14 mouse cellular contexts compared by ENCODE assay signal in genomic region chrX:145515498-145516158, GRCm38 (mm10). TPM values are rescaled to one million over a fixed set of nuclear protein-coding genes. Genes with fewer than 3 reads are reported as not detected.
DNase-seq lines count a peak whose midpoint lies in the region; ATAC-seq lines count a peak whose summit lies in the region.
"Had no signal": no experiment of that assay in that cellular context is flagged by ENCODE, and none has a peak within 500 bp of the region (broad histone marks: within the 10 kb centered on the region; RNA-seq: fewer than 3 reads in every experiment).

No protein-coding gene starts in this region.

- ATAC-seq in intestine, embryonic 14.5 days (replicated peaks; ENCODE audit: low FRiP score, low TSS enrichment, low read depth): no peak
- no peak for ATAC-seq in intestine, embryonic 16.5 days
- ATAC-seq in stomach, embryonic 14.5 days (ENCODE audit: insufficient number of reproducible peaks, insufficient read depth, low FRiP score, low read depth): no peak
- ATAC-seq: midbrain, embryonic 16.5 days had no signal

- no peaks in the 10 kb centered on the region for H3K27me3 ChIP-seq in intestine, embryonic 14.5 days (replicated peaks; ENCODE audit: control insufficient read depth, insufficient read depth, low read length)
- no peaks in the 10 kb centered on the region for H3K27me3 ChIP-seq in intestine, embryonic 16.5 days (replicated peaks; ENCODE audit: control insufficient read depth, insufficient read depth, low read length)
- H3K27me3 ChIP-seq in stomach, embryonic 14.5 days (ENCODE audit: control insufficient read depth, insufficient read depth, low read length): no peaks in the 10 kb centered on the region
- H3K27me3 ChIP-seq in forebrain, embryonic 10.5 days (ENCODE audit: poor library complexity, severe bottlenecking): peaks cover 25% of the 10 kb centered on the region
- H3K27me3 ChIP-seq: liver, embryonic 13.5 days; neural tube, embryonic 15.5 days had no signal

- H3K27ac ChIP-seq in intestine, embryonic 14.5 days (ENCODE audit: low read depth): peak overlapping the region; percentile 51; the same call in 1 of the 2 replicates
- no peak overlapping the region for H3K27ac ChIP-seq in intestine, embryonic 16.5 days (ENCODE audit: low read length)
- H3K27ac ChIP-seq in stomach, embryonic 14.5 days (ENCODE audit: low read length): peak overlapping the region; percentile 45; the same call in 1 of the 2 replicates
- no peak overlapping the region for H3K27ac ChIP-seq in forebrain, embryonic 10.5 days
- H3K27ac ChIP-seq: liver, embryonic 13.5 days; macrophage; neural tube, embryonic 15.5 days had no signal

- no peaks in the 10 kb centered on the region for H3K4me1 ChIP-seq in intestine, embryonic 14.5 days (replicated peaks; ENCODE audit: control insufficient read depth, insufficient read depth, low read length)
- no peaks in the 10 kb centered on the region for H3K4me1 ChIP-seq in intestine, embryonic 16.5 days (ENCODE audit: control insufficient read depth, insufficient read depth, low read length)
- 0 out of 2 replicates have a peak, but pooled peaks cover 3% of the 10 kb centered on the region for H3K4me1 ChIP-seq in stomach, embryonic 14.5 days (ENCODE audit: control insufficient read depth, insufficient read depth, low read length)
- peaks cover 5% of the 10 kb centered on the region; the same call in 1 of the 2 replicates for H3K4me1 ChIP-seq in forebrain, embryonic 10.5 days
- H3K4me1 ChIP-seq: liver, embryonic 13.5 days; neural tube, embryonic 15.5 days had no signal

- H3K9ac ChIP-seq in intestine, embryonic 14.5 days (ENCODE audit: low read length): no peak overlapping the region
- no peak overlapping the region for H3K9ac ChIP-seq in intestine, embryonic 16.5 days (ENCODE audit: low read depth, low read length)
- no peak overlapping the region for H3K9ac ChIP-seq in stomach, embryonic 14.5 days (replicated peaks; ENCODE audit: low read depth, low read length)
- H3K9ac ChIP-seq: liver, embryonic 13.5 days; neural tube, embryonic 15.5 days had no signal

- H3K36me3 ChIP-seq in intestine, embryonic 14.5 days (ENCODE audit: control insufficient read depth, insufficient read depth, low read length): no peaks in the 10 kb centered on the region
- H3K36me3 ChIP-seq in intestine, embryonic 16.5 days (ENCODE audit: control insufficient read depth, insufficient read depth, low read length): no peaks in the 10 kb centered on the region
- no peaks in the 10 kb centered on the region for H3K36me3 ChIP-seq in stomach, embryonic 14.5 days (ENCODE audit: control insufficient read depth, insufficient read depth, low read length)
- no peaks in the 10 kb centered on the region for H3K36me3 ChIP-seq in forebrain, embryonic 10.5 days (replicated peaks)
- H3K36me3 ChIP-seq: liver, embryonic 13.5 days; neural tube, embryonic 15.5 days had no signal

- H3K9me3 ChIP-seq in intestine, embryonic 14.5 days (ENCODE audit: control insufficient read depth, low read length): no peaks in the 10 kb centered on the region
- H3K9me3 ChIP-seq in intestine, embryonic 16.5 days (ENCODE audit: control insufficient read depth, low read length): no peaks in the 10 kb centered on the region
- no peaks in the 10 kb centered on the region for H3K9me3 ChIP-seq in stomach, embryonic 14.5 days (ENCODE audit: control insufficient read depth, low read depth, low read length)
- H3K9me3 ChIP-seq in forebrain, embryonic 10.5 days: no peaks in the 10 kb centered on the region
- H3K9me3 ChIP-seq: liver, embryonic 13.5 days; neural tube, embryonic 15.5 days had no signal

- DNase-seq in adrenal gland, adult (ENCODE audit: inconsistent age in 2 of 2, low spot score in 1 of 2): peak; percentile 13 to 33
- DNase-seq in adrenal gland, adult 2 months: no peak
- DNase-seq in intestine, embryonic 14.5 days (ENCODE audit: low spot score): no peak
- DNase-seq in heart, postnatal 4 days: peak; percentile 14
- DNase-seq in right cerebral cortex, postnatal 10 days (ENCODE audit: low spot score in 2 of 2): no peak
- no peak for DNase-seq in forebrain, embryonic 10.5 days (ENCODE audit: extremely low spot score, low spot score)
- DNase-seq: gastrocnemius, postnatal 14 days; liver, embryonic 13.5 days; right cerebral cortex, postnatal 4 days had no signal

- no peak overlapping the region for H3K4me3 ChIP-seq in intestine, embryonic 14.5 days (ENCODE audit: low read depth, low read length)
- H3K4me3 ChIP-seq in intestine, embryonic 16.5 days (ENCODE audit: low read length): no peak overlapping the region
- H3K4me3 ChIP-seq in stomach, embryonic 14.5 days (ENCODE audit: low read depth, low read length): no peak overlapping the region
- no peak overlapping the region for H3K4me3 ChIP-seq in forebrain, embryonic 10.5 days
- H3K4me3 ChIP-seq: liver, embryonic 13.5 days; neural tube, embryonic 15.5 days had no signal

- peak overlapping the region; percentile 6; the same call in 1 of the 2 replicates for H3K4me2 ChIP-seq in intestine, embryonic 14.5 days (ENCODE audit: low read length)
- no peak overlapping the region for H3K4me2 ChIP-seq in intestine, embryonic 16.5 days (ENCODE audit: low read depth, low read length)
- no peak overlapping the region for H3K4me2 ChIP-seq in stomach, embryonic 14.5 days (replicated peaks; ENCODE audit: low read depth, low read length)
- H3K4me2 ChIP-seq: liver, embryonic 13.5 days; neural tube, embryonic 15.5 days had no signal

- 36% methylated on average over 9 of the region's 9 CpGs for WGBS in intestine, embryonic 14.5 days
- WGBS in intestine, embryonic 16.5 days: 52% methylated on average over 9 of the region's 9 CpGs
- 32% methylated on average over 9 of the region's 9 CpGs for WGBS in stomach, embryonic 14.5 days
- 56% methylated on average over 9 of the region's 9 CpGs for WGBS in forebrain, embryonic 10.5 days

RNA-seq across cellular contexts. Expression of gene Amot, which starts 10.6 kb away (rescaled TPM):
- total RNA-seq in adrenal gland, adult 2 months (2021): 1 to 10 TPM; 6.9 to 7.0 TPM
- polyA plus RNA-seq in adrenal gland, adult 2 months (2012; rRNA removed): 5.3 and 7.0 TPM in 2 replicates
- 18.0 and 21.5 TPM in 2 replicates for polyA plus RNA-seq in intestine, embryonic 14.5 days (2014; fragmentation: Nextera tagmentation; extraction: Ambion mirVana)
- polyA plus RNA-seq in intestine, embryonic 16.5 days (2015; fragmentation: Nextera tagmentation; extraction: Ambion mirVana): 14.2 and 15.4 TPM in 2 replicates
- total RNA-seq in heart, postnatal 4 days (2021): 1 to 10 TPM; 8.5 to 8.8 TPM
- polyA plus RNA-seq in stomach, embryonic 14.5 days (2014; fragmentation: Nextera tagmentation; extraction: Ambion mirVana): 17.6 TPM in 2 replicates
- polyA plus RNA-seq in forebrain, embryonic 10.5 days (2016; fragmentation: Nextera tagmentation; extraction: Ambion mirVana): 13.7 and 17.5 TPM in 2 replicates

Comparison
In these comparisons a context has a peak if more than half of its experiments do, and no peak if none do; other contexts are left out.
1. DNase-seq: peak in adrenal gland, adult (2 of 2) and heart, postnatal 4 days (single experiment); none in adrenal gland, adult 2 months (single experiment), intestine, embryonic 14.5 days (single experiment), right cerebral cortex, postnatal 10 days (0 of 2) and forebrain, embryonic 10.5 days (single experiment).
2. H3K27ac ChIP-seq: peak in intestine, embryonic 14.5 days (single experiment) and stomach, embryonic 14.5 days (single experiment); none in intestine, embryonic 16.5 days (single experiment) and forebrain, embryonic 10.5 days (single experiment).